Mouse (Mus musculus) midbrain, embryonic 13.5 days (tissue): ENCODE measurements around the gene Fam198b. TPM values are rescaled to one million over a fixed set of nuclear protein-coding genes. Genes with fewer than 3 reads are reported as not detected.

Experiments used
- ATAC-seq: fragments of 200-750 bp; cut with Nextera tagmentation; 2 replicates; pipeline ENCODE4 v1.8.0; 2017; ENCODE audit warnings: mild to moderate bottlenecking, moderate TSS enrichment, moderate library complexity
- H3K27ac ChIP-seq: fragments of 300-500 bp; sonication (generic); 2 replicates; pipeline ENCODE4 v1.5.1; 2015; ENCODE audit warnings: inconsistent platforms, mild to moderate bottlenecking, moderate library complexity
- H3K27me3 ChIP-seq: fragments of 300-500 bp; sonication (generic); 2 replicates; pipeline ENCODE4 v1.6.1; 2015; ENCODE audit warnings: mild to moderate bottlenecking, inconsistent platforms
- H3K36me3 ChIP-seq: fragments of 300-500 bp; sonication (generic); 2 replicates; pipeline ENCODE4 v1.6.1; 2015; ENCODE audit warnings: mild to moderate bottlenecking, inconsistent platforms
- H3K4me1 ChIP-seq: fragments of 300-500 bp; sonication (generic); replicated peaks from 2 replicates; pipeline ENCODE4 v1.6.1; 2015; ENCODE audit warnings: inconsistent platforms
- H3K4me2 ChIP-seq: fragments of 300-500 bp; sonication (generic); replicated peaks from 2 replicates; pipeline ENCODE4 v1.6.1; 2015; ENCODE audit warnings: moderate library complexity, mild to moderate bottlenecking, inconsistent platforms
- H3K4me3 ChIP-seq: fragments of 300-500 bp; sonication (generic); replicated peaks from 2 replicates; pipeline ENCODE4 v1.5.1; 2015; ENCODE audit warnings: mild to moderate bottlenecking, inconsistent platforms
- H3K9ac ChIP-seq: fragments of 300-500 bp; sonication (generic); replicated peaks from 2 replicates; pipeline ENCODE4 v1.6.1; 2015; ENCODE audit warnings: mild to moderate bottlenecking, inconsistent platforms
- H3K9me3 ChIP-seq: fragments of 300-500 bp; sonication (generic); 2 replicates; pipeline ENCODE4 v1.6.1; 2016; ENCODE audit warnings: mild to moderate bottlenecking, inconsistent platforms
- WGBS: fragments of 180-500 bp; shearing (Covaris S2); methylation state at CpG from one replicate; pipeline ENCODE4 v1.1.7; 2015; 5-methylcytosine and 5-hydroxymethylcytosine counted together
- polyA plus RNA-seq: library from polyadenylated mRNA; unstranded; fragments of >200 nt; fragmentation: Nextera tagmentation; extraction: Ambion mirVana; gene quantifications from 2 replicates; pipeline ENCODE4 v1.2.1, GENCODE M21; 2015

Fam198b gene
- polyA plus RNA-seq, 1 experiment from 2014 or later = 0.89 TPM

DNA sequence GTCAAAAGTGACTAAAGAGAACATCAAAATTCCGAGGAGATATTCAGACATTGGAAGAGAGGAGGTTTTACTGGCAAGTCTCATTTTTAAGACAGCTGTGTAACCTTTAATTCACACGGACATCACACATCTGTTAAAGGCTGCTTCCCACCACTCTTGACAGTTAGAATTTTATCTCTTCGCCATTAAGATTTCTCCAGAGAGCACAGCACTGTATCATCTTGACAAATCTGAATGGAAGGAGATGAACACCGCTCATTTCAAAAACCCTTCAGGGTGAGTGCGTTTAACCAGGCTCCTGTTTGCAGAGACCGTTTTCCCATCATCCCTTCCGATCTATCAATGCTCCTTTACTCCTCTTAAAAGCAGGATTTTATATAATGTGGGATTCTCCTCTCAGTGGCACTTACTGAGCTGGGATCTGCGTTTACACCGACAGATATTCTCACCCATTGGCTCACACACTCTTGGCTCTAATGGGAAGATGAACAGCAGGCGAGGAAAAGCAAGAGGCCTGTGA lies 20.0 kb downstream of the Fam198b start:
- Histone ChIP-seq H3K9me3 (no peaks in the 10 kb centered on the region), H3K36me3 (no peaks in the 10 kb centered on the region), H3K4me3 (no peak overlapping the region), H3K4me2 (no peak overlapping the region), H3K27ac (no peak overlapping the region), H3K4me1 (peaks cover 13% of the 10 kb centered on the region), H3K27me3 (no peaks in the 10 kb centered on the region), H3K9ac (no peak overlapping the region)
- ATAC-seq = no peak
- WGBS = 68% methylated on average over 10 of the region's 10 CpGs

DNA sequence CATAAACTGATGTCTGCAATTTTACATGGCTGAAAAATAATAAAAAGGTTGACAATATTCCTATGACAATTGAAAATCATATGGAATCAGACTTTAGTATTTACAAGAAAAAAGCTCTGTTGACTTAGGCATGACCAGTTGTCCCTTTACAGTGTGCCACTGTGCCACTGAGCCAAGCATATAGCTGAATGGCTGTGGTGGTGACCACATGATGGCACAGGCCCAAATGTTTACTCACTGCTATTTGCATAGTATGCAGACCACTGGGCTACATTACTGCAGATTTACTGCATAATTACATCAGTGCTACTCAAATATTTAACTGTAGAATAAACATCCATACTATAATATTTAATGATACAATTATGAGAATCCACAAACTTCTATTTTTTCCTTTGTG lies 21.1 kb downstream of the Fam198b start:
- Histone ChIP-seq H3K4me2 (no peak overlapping the region), H3K4me3 (no peak overlapping the region), H3K27ac (no peak overlapping the region), H3K9me3 (no peaks in the 10 kb centered on the region), H3K4me1 (peaks cover 13% of the 10 kb centered on the region), H3K27me3 (no peaks in the 10 kb centered on the region), H3K36me3 (no peaks in the 10 kb centered on the region), H3K9ac (no peak overlapping the region)
- no peak for ATAC-seq

GRCm38 (mm10) chr3:79906250-79907045 lies 22.1 kb downstream of the Fam198b start:
- no peaks in the 10 kb centered on the region for H3K27me3 ChIP-seq
- no peak overlapping the region for H3K9ac ChIP-seq
- no peak overlapping the region for H3K4me3 ChIP-seq
- H3K9me3 ChIP-seq = no peaks in the 10 kb centered on the region
- no peak overlapping the region for H3K27ac ChIP-seq
- 88% methylated on average over 5 of the region's 5 CpGs for WGBS
- H3K4me1 ChIP-seq = peaks cover 13% of the 10 kb centered on the region
- no peak for ATAC-seq
- no peak overlapping the region for H3K4me2 ChIP-seq
- H3K36me3 ChIP-seq = no peaks in the 10 kb centered on the region

- no peak overlapping the region for H3K9ac ChIP-seq
- no peak overlapping the region for H3K4me2 ChIP-seq
- no peaks in the 10 kb centered on the region for H3K9me3 ChIP-seq
- peaks cover 13% of the 10 kb centered on the region for H3K4me1 ChIP-seq
- H3K27me3 ChIP-seq = no peaks in the 10 kb centered on the region
- ATAC-seq = no peak
- no peak overlapping the region for H3K4me3 ChIP-seq
- H3K36me3 ChIP-seq = no peaks in the 10 kb centered on the region
- no peak overlapping the region for H3K27ac ChIP-seq
- 82% methylated on average over 7 of the region's 7 CpGs for WGBS
Measured at GRCm38 (mm10) chr3:79907223-79907622, 22.9 kb downstream of the Fam198b start.

DNA sequence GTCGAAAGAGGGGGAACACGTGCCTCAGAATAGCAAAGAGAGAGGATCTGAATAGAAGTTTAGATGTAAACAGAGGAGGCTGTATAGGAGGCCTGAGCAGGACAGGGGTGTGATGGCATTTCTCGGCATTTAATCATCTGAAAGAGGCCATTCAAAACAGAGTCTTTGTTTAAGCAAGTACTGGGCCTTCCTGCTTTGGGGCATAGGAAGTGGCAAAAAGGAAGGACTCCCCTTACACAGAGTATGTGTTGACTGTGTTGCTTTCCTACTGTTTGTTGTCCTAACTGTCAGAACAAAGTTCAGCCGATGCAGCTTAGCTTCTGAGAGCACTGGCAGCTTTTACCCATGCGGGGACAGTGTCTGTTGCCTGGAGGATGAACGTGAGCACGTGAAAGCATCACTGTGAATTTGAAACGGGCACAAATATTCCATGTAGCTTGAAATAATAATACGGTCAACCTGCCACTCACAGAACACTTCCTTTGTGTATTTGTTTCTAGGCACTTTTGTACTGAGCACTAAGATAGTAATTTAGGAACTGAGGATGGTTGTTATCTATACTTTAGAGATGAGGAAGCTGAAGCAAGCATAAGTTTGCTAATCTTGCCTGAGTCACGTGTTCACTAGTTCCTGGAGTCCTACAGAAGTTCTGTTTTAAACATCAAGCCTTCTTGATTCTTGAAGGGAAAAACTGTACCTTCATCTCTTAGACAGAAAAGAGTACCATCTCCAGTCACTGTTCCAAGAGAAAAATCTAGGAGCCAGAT lies 26.2 kb downstream of the Fam198b start:
- ATAC-seq = 0 out of 2 replicates have a peak, but pooled peaks have one; percentile 20
- WGBS = 62% methylated on average over 10 of the region's 10 CpGs
- H3K9ac ChIP-seq = no peak overlapping the region
- no peaks in the 10 kb centered on the region for H3K27me3 ChIP-seq
- no peak overlapping the region for H3K4me3 ChIP-seq
- H3K4me2 ChIP-seq = no peak overlapping the region
- H3K36me3 ChIP-seq = no peaks in the 10 kb centered on the region
- H3K9me3 ChIP-seq = no peaks in the 10 kb centered on the region
- H3K4me1 ChIP-seq = no peaks in the 10 kb centered on the region
- no peak overlapping the region for H3K27ac ChIP-seq

DNA sequence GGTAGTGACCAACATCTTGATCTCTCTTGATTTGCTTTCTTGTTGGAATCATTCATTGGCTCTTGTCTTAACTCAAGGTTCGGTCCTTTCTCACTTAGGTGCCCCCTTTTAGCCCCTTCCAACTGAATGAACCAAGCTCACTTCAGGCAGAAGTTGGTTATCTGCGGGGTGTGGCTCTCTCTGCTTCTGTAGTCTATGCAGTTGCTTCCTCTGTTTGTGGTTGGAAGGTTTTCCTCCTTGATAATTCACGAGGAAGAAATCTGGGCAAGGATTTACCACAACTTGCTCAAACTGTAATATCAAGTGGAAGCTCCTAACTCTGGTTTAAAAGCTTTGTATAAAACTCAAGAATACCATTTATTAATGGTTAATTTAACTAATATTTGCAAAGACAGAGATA lies 26.8 kb downstream of the Fam198b start:
- no peak for ATAC-seq
- no peak overlapping the region for H3K4me2 ChIP-seq
- H3K36me3 ChIP-seq = no peaks in the 10 kb centered on the region
- WGBS = 89% methylated on average over 3 of the region's 3 CpGs
- no peaks in the 10 kb centered on the region for H3K27me3 ChIP-seq
- H3K4me1 ChIP-seq = no peaks in the 10 kb centered on the region
- H3K9me3 ChIP-seq = no peaks in the 10 kb centered on the region
- H3K9ac ChIP-seq = no peak overlapping the region
- H3K4me3 ChIP-seq = no peak overlapping the region
- H3K27ac ChIP-seq = no peak overlapping the region

DNA sequence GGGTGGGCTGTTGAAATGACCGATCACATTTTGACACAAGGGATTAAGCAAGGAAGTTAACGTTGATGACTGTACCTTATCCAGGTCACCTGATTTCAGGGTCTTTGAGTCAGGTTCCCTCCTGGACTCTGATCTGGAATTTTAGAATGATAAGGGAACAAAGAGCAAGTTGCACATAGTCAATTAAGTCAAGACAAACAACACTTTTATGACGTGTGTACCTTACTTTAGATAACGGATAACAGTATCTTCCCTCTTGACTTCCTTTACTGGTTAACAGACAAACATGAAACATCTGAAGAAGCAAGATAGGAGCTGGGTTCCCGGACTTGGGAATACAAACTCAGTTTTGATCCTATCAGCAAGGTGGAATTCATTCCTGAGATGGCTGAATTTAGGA lies 29.7 kb downstream of the Fam198b start:
- Histone ChIP-seq H3K27ac (no peak overlapping the region), H3K36me3 (no peaks in the 10 kb centered on the region), H3K4me2 (no peak overlapping the region), H3K9ac (no peak overlapping the region), H3K27me3 (no peaks in the 10 kb centered on the region), H3K4me3 (no peak overlapping the region), H3K4me1 (no peaks in the 10 kb centered on the region), H3K9me3 (no peaks in the 10 kb centered on the region)
- 89% methylated on average over 5 of the region's 5 CpGs for whole genome bisulfite sequencing
- no peak for ATAC-seq

DNA sequence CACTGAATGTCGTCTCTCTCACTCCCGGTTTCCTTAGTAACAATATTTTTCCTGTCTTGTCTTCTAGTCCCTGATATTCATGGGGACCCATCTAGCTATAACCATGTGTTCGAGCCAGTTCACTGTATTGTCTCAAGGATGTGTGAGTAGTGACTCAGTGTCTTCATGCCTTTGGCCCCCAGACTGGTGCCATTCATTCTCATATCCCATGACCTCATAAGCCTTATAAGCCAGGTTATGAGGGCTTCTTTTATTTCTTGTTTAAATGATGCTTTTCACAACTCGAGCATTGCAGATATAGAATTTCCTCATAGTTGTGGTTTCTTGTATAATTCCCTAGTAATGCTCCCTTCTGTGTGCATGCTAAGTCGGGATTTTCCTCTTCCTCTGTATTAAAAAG lies 31.9 kb downstream of the Fam198b start:
- no peak overlapping the region for H3K4me3 ChIP-seq
- no peaks in the 10 kb centered on the region for H3K36me3 ChIP-seq
- no peak for ATAC-seq
- no peaks in the 10 kb centered on the region for H3K27me3 ChIP-seq
- no peak overlapping the region for H3K27ac ChIP-seq
- H3K9me3 ChIP-seq = no peaks in the 10 kb centered on the region
- no peak overlapping the region for H3K9ac ChIP-seq
- H3K4me1 ChIP-seq = no peaks in the 10 kb centered on the region
- WGBS = 91% methylated on average over 5 of the region's 5 CpGs
- H3K4me2 ChIP-seq = no peak overlapping the region

DNA sequence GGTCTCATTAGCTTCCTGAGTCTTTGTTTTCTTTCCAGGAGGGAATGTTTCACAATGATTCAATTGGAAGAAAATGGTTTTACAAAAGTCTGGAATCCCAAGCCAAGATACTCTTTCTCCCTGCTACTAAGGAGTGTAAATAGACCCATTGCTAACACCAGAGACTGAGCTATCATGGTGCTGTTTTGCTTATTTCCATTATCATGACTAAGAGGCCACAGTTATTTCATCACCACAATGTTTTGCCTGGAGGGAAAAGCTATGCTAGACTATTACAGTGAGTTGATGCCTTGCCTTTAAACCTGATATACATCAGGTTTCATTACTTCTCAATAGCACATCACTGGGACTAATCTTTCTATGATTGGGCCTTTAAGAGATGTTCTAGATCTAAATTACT lies 34.4 kb downstream of the Fam198b start:
- no peaks in the 10 kb centered on the region for H3K27me3 ChIP-seq
- H3K9ac ChIP-seq = no peak overlapping the region
- no peaks in the 10 kb centered on the region for H3K4me1 ChIP-seq
- H3K4me3 ChIP-seq = no peak overlapping the region
- no peak overlapping the region for H3K4me2 ChIP-seq
- no peaks in the 10 kb centered on the region for H3K36me3 ChIP-seq
- ATAC-seq = no peak
- H3K27ac ChIP-seq = no peak overlapping the region
- H3K9me3 ChIP-seq = no peaks in the 10 kb centered on the region

- H3K4me2 ChIP-seq = no peak overlapping the region
- no peaks in the 10 kb centered on the region for H3K9me3 ChIP-seq
- H3K4me1 ChIP-seq = peaks cover 5% of the 10 kb centered on the region; the same call in 1 of the 2 replicates
- no peak overlapping the region for H3K4me3 ChIP-seq
- no peak overlapping the region for H3K27ac ChIP-seq
- ATAC-seq = no peak
- H3K36me3 ChIP-seq = no peaks in the 10 kb centered on the region
- no peak overlapping the region for H3K9ac ChIP-seq
- 71% methylated on average over 5 of the region's 5 CpGs for WGBS
- no peaks in the 10 kb centered on the region for H3K27me3 ChIP-seq
Measured at GRCm38 (mm10) chr3:79925950-79926697, 41.8 kb downstream of the Fam198b start.

GRCm38 (mm10) chr3:79927050-79927449 lies 42.7 kb downstream of the Fam198b start:
- no peaks in the 10 kb centered on the region for H3K9me3 ChIP-seq
- H3K27ac ChIP-seq = no peak overlapping the region
- 79% methylated on average over 4 of the region's 4 CpGs for WGBS
- H3K27me3 ChIP-seq = no peaks in the 10 kb centered on the region
- no peak for ATAC-seq
- no peak overlapping the region for H3K9ac ChIP-seq
- no peak overlapping the region for H3K4me3 ChIP-seq
- H3K4me1 ChIP-seq = peaks cover 5% of the 10 kb centered on the region; the same call in 1 of the 2 replicates
- no peaks in the 10 kb centered on the region for H3K36me3 ChIP-seq
- no peak overlapping the region for H3K4me2 ChIP-seq

DNA sequence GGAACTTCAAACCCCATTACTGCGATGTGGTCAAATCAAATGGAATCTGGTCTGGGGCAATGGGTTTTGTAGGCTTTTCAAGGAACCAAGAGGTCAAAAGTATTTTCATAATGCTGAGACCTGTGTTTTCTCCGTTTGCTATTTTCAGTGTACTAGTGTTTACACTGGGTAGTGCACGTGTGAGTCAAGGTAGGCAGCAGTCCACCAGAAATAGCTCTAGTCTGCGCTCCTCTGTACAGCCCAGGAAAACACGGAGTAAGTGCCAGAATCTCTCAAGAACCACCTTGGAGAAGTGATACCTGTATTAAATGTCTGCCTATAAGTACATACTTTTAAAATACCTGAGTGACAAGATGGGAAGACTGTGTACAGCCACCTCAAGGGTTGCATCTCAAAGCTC lies 44.1 kb downstream of the Fam198b start:
- Histone ChIP-seq H3K36me3 (no peaks in the 10 kb centered on the region), H3K27ac (no peak overlapping the region), H3K4me2 (no peak overlapping the region), H3K27me3 (no peaks in the 10 kb centered on the region), H3K9me3 (no peaks in the 10 kb centered on the region), H3K9ac (no peak overlapping the region), H3K4me1 (peaks cover 5% of the 10 kb centered on the region; the same call in 1 of the 2 replicates), H3K4me3 (no peak overlapping the region)
- no peak for ATAC-seq
- 87% methylated on average over 5 of the region's 5 CpGs for WGBS
